Mouse (Mus musculus) ovary, postnatal 14 days (tissue): Measurements from ENCODE around the gene Abca7.
"Not testable (repeated sequence)": the region's sequence is repeated elsewhere in the genome, so short reads cannot be mapped to it uniquely, and the experiment has no call there.

Source experiments
- DNase-seq: peaks from one replicate; pipeline ENCODE4 v3.0.0; 2022; ENCODE audit warnings: low spot score

The Abca7 gene

GRCm38 (mm10) chr10:80047041-80047565 is 50.8 kb downstream of the Abca7 start, which contains the start of gene Gpx4:
TSS of gene Gpx4 (plus strand) at chr10:80047166.
- DNase-seq, result no peak

- no peak for DNase-seq
Measured at GRCm38 (mm10) chr10:80048396-80048795, 52.1 kb downstream of the Abca7 start.

GRCm38 (mm10) chr10:80048834-80049233 is 52.5 kb downstream of the Abca7 start:
- no peak for DNase-seq

- no peak for DNase-seq
Measured at GRCm38 (mm10) chr10:80050244-80050643, 54.0 kb downstream of the Abca7 start.

- no peak for DNase-seq
Measured at GRCm38 (mm10) chr10:80050885-80051617, 54.8 kb downstream of the Abca7 start.

GRCm38 (mm10) chr10:80051618-80052373 is 55.5 kb downstream of the Abca7 start:
- no peak for DNase-seq

GRCm38 (mm10) chr10:80052374-80052764 is 56.1 kb downstream of the Abca7 start:
- no peak for DNase-seq

GRCm38 (mm10) chr10:80053259-80053780 is 57.0 kb downstream of the Abca7 start:
- DNase-seq, result peak; percentile 99

GRCm38 (mm10) chr10:80053831-80054815 is 57.8 kb downstream of the Abca7 start:
- DNase-seq, result peak; percentile 55

- not testable (repeated sequence) for DNase-seq
Measured at GRCm38 (mm10) chr10:80054911-80055310, 58.6 kb downstream of the Abca7 start.

GRCm38 (mm10) chr10:80055364-80055763 is 59.1 kb downstream of the Abca7 start:
- DNase-seq, result no peak

GRCm38 (mm10) chr10:80055891-80056290 is 59.6 kb downstream of the Abca7 start:
- no peak for DNase-seq

- DNase-seq, result no peak
Measured at GRCm38 (mm10) chr10:80056506-80056905, 60.2 kb downstream of the Abca7 start.

GRCm38 (mm10) chr10:80056976-80057682 is 60.8 kb downstream of the Abca7 start:
- no peak for DNase-seq

GRCm38 (mm10) chr10:80057683-80058326 is 61.5 kb downstream of the Abca7 start:
- DNase-seq, result no peak

GRCm38 (mm10) chr10:80063104-80063503 is 66.8 kb downstream of the Abca7 start:
- DNase-seq, result no peak

- DNase-seq, result no peak
Measured at GRCm38 (mm10) chr10:80063877-80064650, 67.8 kb downstream of the Abca7 start.
